Mouse (Mus musculus): ENCODE measurements around the gene 4930469K13Rik. TPM values are rescaled to one million over a fixed set of nuclear protein-coding genes. Genes with fewer than 3 reads are reported as not detected.

Gene 4930469K13Rik
- total RNA-seq, 2 experiments from 2014 or later = not detected

GRCm38 (mm10) chr11:34042808-34043207 lies 55.5 kb downstream of the 4930469K13Rik start:
- no peak for DNase-seq (ENCODE audit: low spot score)

- DNase-seq (ENCODE audit: low spot score) = no peak
Observed at GRCm38 (mm10) chr11:34040061-34040460, 58.3 kb downstream of the 4930469K13Rik start.

- DNase-seq (ENCODE audit: low spot score) = no peak
Observed at GRCm38 (mm10) chr11:34035909-34036658, 62.3 kb downstream of the 4930469K13Rik start.

- DNase-seq (ENCODE audit: low spot score) = no peak
Observed at GRCm38 (mm10) chr11:34034794-34035193, 63.6 kb downstream of the 4930469K13Rik start.

GRCm38 (mm10) chr11:34034008-34034505 lies 64.3 kb downstream of the 4930469K13Rik start:
- peak; percentile 7 for DNase-seq (ENCODE audit: low spot score)

GRCm38 (mm10) chr11:34031015-34031805 lies 67.1 kb downstream of the 4930469K13Rik start:
- DNase-seq (ENCODE audit: low spot score) = peak; percentile 11

GRCm38 (mm10) chr11:34029658-34030057 lies 68.7 kb downstream of the 4930469K13Rik start:
- DNase-seq (ENCODE audit: low spot score) = no peak

GRCm38 (mm10) chr11:34025091-34025490 lies 73.3 kb downstream of the 4930469K13Rik start:
- DNase-seq (ENCODE audit: low spot score) = no peak

- DNase-seq (ENCODE audit: low spot score) = no peak
Observed at GRCm38 (mm10) chr11:34012007-34012652, 86.2 kb downstream of the 4930469K13Rik start.

GRCm38 (mm10) chr11:34010859-34011172 lies 87.5 kb downstream of the 4930469K13Rik start:
- peak; percentile 8 for DNase-seq (ENCODE audit: low spot score)

GRCm38 (mm10) chr11:34010133-34010858 lies 88.1 kb downstream of the 4930469K13Rik start:
- DNase-seq (ENCODE audit: low spot score) = no peak

- DNase-seq (ENCODE audit: low spot score) = no peak
Observed at GRCm38 (mm10) chr11:34009316-34010087, 88.9 kb downstream of the 4930469K13Rik start.

- peak; percentile 40 for DNase-seq (ENCODE audit: low spot score)
Observed at GRCm38 (mm10) chr11:34008702-34009101, 89.7 kb downstream of the 4930469K13Rik start.

- no peak for DNase-seq (ENCODE audit: low spot score)
Observed at GRCm38 (mm10) chr11:34008214-34008613, 90.1 kb downstream of the 4930469K13Rik start.

- no peak for DNase-seq (ENCODE audit: low spot score)
Observed at GRCm38 (mm10) chr11:34007616-34008015, 90.7 kb downstream of the 4930469K13Rik start.

GRCm38 (mm10) chr11:34002593-34002965 lies 95.8 kb downstream of the 4930469K13Rik start:
- DNase-seq (ENCODE audit: low spot score) = no peak

GRCm38 (mm10) chr11:34001938-34002592 lies 96.3 kb downstream of the 4930469K13Rik start:
- peak; percentile 39 for DNase-seq (ENCODE audit: low spot score)

- DNase-seq (ENCODE audit: low spot score) = no peak
Observed at GRCm38 (mm10) chr11:34000416-34000815, 97.9 kb downstream of the 4930469K13Rik start.

GRCm38 (mm10) chr11:33998244-33998643 lies 100.1 kb downstream of the 4930469K13Rik start:
- DNase-seq (ENCODE audit: low spot score) = no peak

- no peak for DNase-seq (ENCODE audit: low spot score)
Observed at GRCm38 (mm10) chr11:33993496-33993895, 104.9 kb downstream of the 4930469K13Rik start.
